Mouse (Mus musculus): ENCODE measurements at regions not wholly inside any gene's neighbourhood (a gene's known extent, or its start where the extent isn't known, plus 50 kb on each side); places are given as distances from the start of the nearest gene placed in this dataset.

- DNase-seq (ENCODE audit: low read depth), result no peak
These were observed 194.9 kb upstream of the Gm10192 start for GRCm38 (mm10) chr4:97377593-97378542.

- DNase-seq (ENCODE audit: low read depth), result no peak
These were observed 177.5 kb upstream of the Gm10192 start for GRCm38 (mm10) chr4:97360473-97360872.

- DNase-seq (ENCODE audit: low read depth), result peak; percentile 9
These were observed 175.0 kb upstream of the Gm10192 start for GRCm38 (mm10) chr4:97357958-97358357.

GRCm38 (mm10) chr4:97346799-97347198 lies 163.8 kb upstream of the Gm10192 start:
- DNase-seq (ENCODE audit: low read depth), result no peak

GRCm38 (mm10) chr4:97344335-97344734 lies 161.4 kb upstream of the Gm10192 start:
- DNase-seq (ENCODE audit: low read depth), result no peak

GRCm38 (mm10) chr4:97343378-97343777 lies 160.4 kb upstream of the Gm10192 start:
- DNase-seq (ENCODE audit: low read depth), result no peak

Data from NIH3T3 (cell line).